Mouse (Mus musculus) T-cell, adult 2 months (primary cell): ENCODE measurements around the gene Tex35.

Experiments
- DNase-seq: peaks from one replicate; pipeline ENCODE4 v3.0.0; 2022; ENCODE audit warnings: low spot score

Tex35 gene

DNA sequence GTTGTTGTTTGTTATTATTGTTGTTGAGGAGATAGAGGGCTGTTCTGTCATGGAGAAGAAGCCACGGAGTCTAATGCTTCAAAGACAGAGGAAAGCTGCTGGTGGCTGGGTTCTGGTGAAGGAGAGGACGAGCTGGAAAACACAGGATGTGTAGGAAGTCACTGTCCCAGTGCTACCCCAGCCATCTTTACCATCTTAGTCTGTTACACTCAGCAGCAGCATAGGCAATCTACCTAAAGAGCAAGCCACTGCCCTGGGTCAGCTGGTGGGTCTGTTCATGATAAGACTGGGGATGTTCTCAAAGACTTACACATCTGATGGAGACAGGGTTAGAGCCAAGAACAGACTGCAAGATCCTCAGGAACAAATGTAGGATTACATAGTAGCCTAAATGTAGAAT, 58.6 kb downstream of the Tex35 start:
- DNase-seq, result no peak
